Mouse (Mus musculus) ES-E14 (cell line): Measurements from ENCODE around the gene Lad1. TPM values are rescaled to one million over a fixed set of nuclear protein-coding genes. Genes with fewer than 3 reads are reported as not detected.
A peak's percentile ranks its signal among the peaks of the same experiment; 100 is the strongest.

Experiments
- DNase-seq: peaks from one replicate; pipeline ENCODE4 v3.0.0-alpha.2; 2013; ENCODE audit warnings: low read depth, low spot score
- H3K27ac ChIP-seq: 2 replicates; pipeline ENCODE4 v1.5.1; 2012; ENCODE audit warnings: low read depth, mild to moderate bottlenecking, low read length, moderate library complexity, mixed read lengths; ENCODE audit not compliant: poor library complexity, insufficient read depth, severe bottlenecking
- H3K36me3 ChIP-seq: 2 replicates; pipeline ENCODE4 v1.6.1; 2012; ENCODE audit warnings: mild to moderate bottlenecking, low read length, moderate library complexity, mixed read lengths; ENCODE audit not compliant: control insufficient read depth, poor library complexity, insufficient read depth, severe bottlenecking
- H3K4me1 ChIP-seq, 2 experiments: fragments of 150-350 bp in 1 of 2; sonication (generic) in 1 of 2; 2 replicates each; pipeline ENCODE4 v1.6.1; 2012; ENCODE audit warnings: low read length in 2 of 2, mild to moderate bottlenecking in 1 of 2, mixed read lengths in 1 of 2; ENCODE audit not compliant: control insufficient read depth in 2 of 2, insufficient read depth in 2 of 2, poor library complexity in 1 of 2
- H3K4me3 ChIP-seq, 2 experiments: fragments of 150-350 bp in 1 of 2; sonication (generic) in 1 of 2; 2 replicates each; pipeline ENCODE4 v1.5.1; 2012; ENCODE audit warnings: low read length in 2 of 2, low read depth in 1 of 2, mild to moderate bottlenecking in 1 of 2, mixed read lengths in 1 of 2; ENCODE audit not compliant: insufficient read depth in 1 of 2, poor library complexity in 1 of 2, severe bottlenecking in 1 of 2
- H3K9ac ChIP-seq: 2 replicates; pipeline ENCODE4 v1.6.1; 2012; ENCODE audit warnings: low read depth, mild to moderate bottlenecking, low read length, mixed read lengths; ENCODE audit not compliant: poor library complexity, insufficient read depth, severe bottlenecking
- H3K9me3 ChIP-seq: fragments of 150-350 bp; sonication (generic); 2 replicates; pipeline ENCODE4 v1.6.1; 2012; ENCODE audit warnings: low read depth, mild to moderate bottlenecking, low read length; ENCODE audit not compliant: control insufficient read depth, insufficient read depth
- CHD2 ChIP-seq: IDR thresholded peaks from 2 replicates; pipeline ENCODE4 v1.6.1; 2014; ENCODE audit warnings: mild to moderate bottlenecking, low read depth, low read length, inconsistent platforms
- HCFC1 ChIP-seq: IDR thresholded peaks from 2 replicates; pipeline ENCODE4 v1.6.1; 2012; ENCODE audit warnings: low read length, inconsistent platforms, borderline replicate concordance; ENCODE audit not compliant: insufficient read depth
- MAFK ChIP-seq: IDR thresholded peaks from 2 replicates; pipeline ENCODE4 v1.6.1; 2014; ENCODE audit warnings: mild to moderate bottlenecking, low read depth, low read length, inconsistent platforms; ENCODE audit not compliant: insufficient read depth
- ZC3H11A ChIP-seq: IDR thresholded peaks from 2 replicates; pipeline ENCODE4 v1.6.1; 2012; ENCODE audit warnings: low read depth, mild to moderate bottlenecking, inconsistent platforms, low read length, borderline replicate concordance
- ZNF384 ChIP-seq: IDR thresholded peaks from 2 replicates; pipeline ENCODE4 v1.6.1; 2012; ENCODE audit warnings: low read depth, low read length, inconsistent platforms
- in situ Hi-C, 2 experiments: fragments of 600-800 bp; cut with MboI; formaldehyde crosslinking; loops; one replicate each; pipeline ENCODE4 v1.15.1; 2025; ENCODE audit warnings: low sequenced_read_pairs in 2 of 2, inconsistent platforms in 1 of 2; ENCODE audit not compliant: unreplicated experiment in 2 of 2
- total RNA-seq: library from RNA; depleted of rRNA; stranded (reverse); fragments of 300-350 nt; gene quantifications from 2 replicates; pipeline ENCODE4 v1.2.3, GENCODE M21; 2012

The Lad1 gene
- total RNA-seq, 1 experiment, result 5.2 TPM

GRCm38 (mm10) chr1:135782816-135783215 is 35.6 kb upstream of the Lad1 start:
- TF ChIP-seq HCFC1 (no peak), CHD2 (no peak)
- Histone ChIP-seq H3K9me3 (no peaks in the 10 kb centered on the region), H3K4me3 (no peak overlapping the region), H3K27ac (no peak overlapping the region), H3K4me1 (peaks cover 0 to 8% of the 10 kb centered on the region in 2 experiments; a peak in 1 of 4 replicates), H3K36me3 (no peaks in the 10 kb centered on the region), H3K9ac (no peak overlapping the region)
- no peak for DNase-seq
- in situ Hi-C loops, result no loop called here

GRCm38 (mm10) chr1:135787799-135788198 is 30.6 kb upstream of the Lad1 start:
- DNase-seq, result peak; percentile 89
- in situ Hi-C loops, result no loop called here

GRCm38 (mm10) chr1:135788708-135789107 is 29.7 kb upstream of the Lad1 start:
- TF ChIP-seq ZC3H11A (no peak), HCFC1 (no peak), ZNF384 (no peak), MAFK (no peak)

More at GRCm38 (mm10) chr1:135787799-135788198, 30.6 kb upstream of the Lad1 start:
- no peak overlapping the region for H3K4me3 ChIP-seq
- no peak overlapping the region for H3K27ac ChIP-seq
- H3K4me1 ChIP-seq, result peaks cover 3 to 14% of the 10 kb centered on the region in 2 experiments; a peak in 1 of 4 replicates
- H3K9ac ChIP-seq, result no peak overlapping the region; the same call in 1 of the 2 replicates
- no peaks in the 10 kb centered on the region for H3K9me3 ChIP-seq
- H3K36me3 ChIP-seq, result no peaks in the 10 kb centered on the region
- TF ChIP-seq ZNF384 (no peak), MAFK (no peak), CHD2 (no peak), ZC3H11A (no peak), HCFC1 (no peak)

GRCm38 (mm10) chr1:135789815-135790214 is 28.6 kb upstream of the Lad1 start:
- peak; percentile 82 for DNase-seq
- Histone ChIP-seq H3K9ac (no peak overlapping the region), H3K9me3 (no peaks in the 10 kb centered on the region), H3K4me1 (peaks cover 6 to 27% of the 10 kb centered on the region in 2 experiments; a peak in 3 of 4 replicates), H3K4me3 (no peak overlapping the region), H3K36me3 (no peaks in the 10 kb centered on the region), H3K27ac (no peak overlapping the region)
- TF ChIP-seq ZNF384, result no peak
- no peak for TF ChIP-seq MAFK
- TF ChIP-seq ZC3H11A, result no peak
- TF ChIP-seq HCFC1, result no peak
- TF ChIP-seq CHD2, result no peak
- in situ Hi-C loops, result no loop called here

More at GRCm38 (mm10) chr1:135788708-135789107, 29.7 kb upstream of the Lad1 start:
- Histone ChIP-seq H3K4me3 (0 out of 4 replicates have a peak overlapping the region, but pooled peaks of 1 of the 2 experiments have one; percentile 12), H3K4me1 (peaks cover 3 to 20% of the 10 kb centered on the region in 2 experiments; a peak in 2 of 4 replicates), H3K27ac (no peak overlapping the region), H3K36me3 (no peaks in the 10 kb centered on the region), H3K9ac (no peak overlapping the region), H3K9me3 (no peaks in the 10 kb centered on the region)
- in situ Hi-C loops, result no loop called here
- no peak for DNase-seq

- Histone ChIP-seq H3K9ac (no peak overlapping the region), H3K4me1 (peaks cover 7 to 32% of the 10 kb centered on the region in 2 experiments; a peak in 3 of 4 replicates), H3K27ac (peak overlapping the region; percentile 48), H3K9me3 (no peaks in the 10 kb centered on the region), H3K4me3 (no peak overlapping the region), H3K36me3 (no peaks in the 10 kb centered on the region)
- TF ChIP-seq CHD2, result no peak
- TF ChIP-seq ZC3H11A, result no peak
- TF ChIP-seq HCFC1, result no peak
- no peak for TF ChIP-seq ZNF384
- TF ChIP-seq MAFK, result no peak
- DNase-seq, result peak; percentile 79
- in situ Hi-C loops, result no loop called here
These were observed 26.1 kb upstream of the Lad1 start for GRCm38 (mm10) chr1:135792143-135792939.
